Mouse (Mus musculus) urinary bladder, postnatal 14 days (tissue): ENCODE results near the gene Kremen1.
A peak's percentile ranks its signal among the peaks of the same experiment; 100 is the strongest.

Source experiments
- DNase-seq: peaks from one replicate; pipeline ENCODE4 v3.0.0; 2021; ENCODE audit warnings: low spot score

Gene Kremen1

DNA sequence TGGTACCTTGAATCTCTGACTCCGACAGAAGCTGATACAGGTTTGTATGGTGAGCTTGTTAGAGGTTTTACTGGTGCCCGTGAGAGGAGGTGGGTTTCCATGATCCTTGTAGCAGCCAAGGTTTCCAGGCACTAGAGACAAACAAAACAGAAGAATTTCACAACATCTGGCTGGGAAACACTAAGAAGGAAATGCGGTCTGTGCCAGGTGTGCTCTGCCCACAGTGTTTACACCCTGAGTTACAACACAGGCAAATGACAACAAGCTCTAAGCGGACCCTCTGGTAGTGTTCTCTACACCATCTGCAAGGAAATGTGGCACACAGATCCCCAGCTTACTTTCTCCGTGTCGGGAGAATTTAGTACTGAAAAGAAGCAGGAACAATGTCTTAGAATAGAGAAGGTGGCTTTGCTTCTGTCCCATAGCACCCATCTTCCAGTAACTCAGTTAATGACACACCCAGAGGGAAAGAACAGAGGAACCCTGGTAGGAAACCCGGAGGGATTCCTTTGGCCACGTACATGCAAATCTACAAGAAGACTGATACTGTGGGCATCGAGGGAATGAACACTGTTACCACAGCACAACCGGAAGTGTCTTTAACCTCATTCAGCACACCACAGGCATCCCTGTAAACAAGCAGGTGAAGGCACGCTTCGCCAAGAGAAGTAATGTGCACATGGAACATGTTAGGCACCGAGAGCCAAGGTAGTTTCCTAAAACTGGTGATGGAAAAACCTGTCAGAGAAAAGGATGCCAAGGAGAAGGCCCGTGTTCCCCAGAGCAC lies 45.8 kb downstream of the Kremen1 start:
- no peak for DNase-seq

DNA sequence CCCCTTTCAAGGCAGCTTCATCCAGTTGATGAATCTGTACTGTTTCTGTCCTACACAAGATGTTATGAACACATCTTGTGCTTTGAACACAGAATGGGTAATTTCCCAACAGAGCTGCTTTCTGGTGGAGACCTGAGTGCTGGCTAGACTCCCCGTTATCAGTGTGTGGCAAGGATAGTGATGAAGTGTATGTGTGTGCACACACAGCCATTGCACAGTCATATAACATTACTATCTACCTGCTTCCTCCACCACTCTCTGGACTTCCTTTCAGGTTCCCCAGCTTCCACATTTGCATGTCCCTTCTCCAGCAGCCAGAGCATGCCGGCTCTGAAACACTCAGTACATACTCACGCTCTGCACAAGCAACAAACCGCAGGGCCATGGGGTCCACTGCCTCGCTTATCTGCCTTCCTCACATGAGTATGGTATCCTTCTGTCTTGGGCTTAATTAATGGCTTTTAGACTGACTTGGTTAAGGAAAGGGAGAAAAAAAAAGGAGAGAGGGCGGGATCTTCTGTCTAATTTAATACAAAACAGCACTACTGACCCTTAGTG lies 46.8 kb downstream of the Kremen1 start:
- no peak for DNase-seq

DNA sequence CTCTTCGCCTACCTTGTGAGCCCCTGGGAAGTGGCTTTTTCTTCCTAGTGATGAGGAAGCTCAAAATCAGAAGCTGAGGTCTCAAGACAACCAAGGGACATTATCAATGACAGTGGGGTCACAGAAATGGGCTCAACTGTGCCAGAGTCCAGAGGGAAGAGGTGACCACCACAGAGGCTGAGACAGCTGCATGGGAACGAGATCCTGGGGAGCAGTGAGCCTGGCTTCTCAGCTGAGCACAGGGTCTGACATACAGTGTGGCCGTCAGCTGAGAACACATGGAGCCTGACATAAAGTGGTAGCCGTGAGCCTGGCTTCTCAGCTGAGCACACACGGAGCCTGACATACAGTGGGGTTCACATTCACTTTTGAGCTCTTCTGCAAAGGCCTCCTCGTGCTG lies 58.3 kb downstream of the Kremen1 start:
- no peak for DNase-seq

DNA sequence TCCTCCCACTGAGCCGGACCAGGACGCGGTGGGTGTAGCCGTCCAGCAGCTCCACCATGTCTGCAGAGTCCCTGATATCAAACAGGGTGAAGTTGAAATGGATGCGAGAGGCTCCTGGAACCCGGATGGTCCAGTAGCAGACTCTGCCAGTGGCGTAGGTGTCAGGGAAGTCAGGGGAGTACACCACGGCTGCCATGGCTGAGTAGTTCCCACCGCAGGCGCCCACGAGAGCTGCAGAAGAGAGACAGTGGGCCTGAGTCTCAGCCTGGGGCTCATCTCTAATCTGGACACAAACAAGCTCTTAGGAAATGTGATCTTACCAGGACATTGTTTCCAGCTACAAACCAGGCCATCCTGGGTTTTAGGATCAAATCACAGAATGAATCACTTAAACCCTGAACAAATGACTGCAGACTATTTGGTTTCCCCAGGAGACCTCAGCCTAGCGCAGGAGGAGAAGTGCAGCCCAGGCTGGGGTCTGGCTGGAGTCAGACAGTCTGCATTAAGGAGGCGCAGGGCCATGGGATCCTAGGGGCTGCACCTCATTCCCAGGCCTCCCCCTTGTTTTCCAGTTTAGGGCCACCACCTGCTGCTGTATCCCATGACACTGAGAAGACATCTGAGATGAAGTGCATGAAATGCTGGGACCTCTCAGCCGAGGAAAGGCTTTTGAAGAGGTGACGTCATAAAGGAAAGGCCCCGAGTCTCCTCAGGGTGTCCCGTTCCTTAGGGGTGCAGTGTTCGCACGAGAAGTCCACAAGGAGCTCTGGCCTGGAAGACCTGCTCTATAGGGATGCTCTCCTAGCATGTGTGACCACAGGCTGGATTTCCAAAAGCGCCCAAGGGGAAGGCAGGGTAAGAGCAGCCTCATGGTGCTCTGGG lies 59.3 kb downstream of the Kremen1 start:
- DNase-seq, result no peak

DNA sequence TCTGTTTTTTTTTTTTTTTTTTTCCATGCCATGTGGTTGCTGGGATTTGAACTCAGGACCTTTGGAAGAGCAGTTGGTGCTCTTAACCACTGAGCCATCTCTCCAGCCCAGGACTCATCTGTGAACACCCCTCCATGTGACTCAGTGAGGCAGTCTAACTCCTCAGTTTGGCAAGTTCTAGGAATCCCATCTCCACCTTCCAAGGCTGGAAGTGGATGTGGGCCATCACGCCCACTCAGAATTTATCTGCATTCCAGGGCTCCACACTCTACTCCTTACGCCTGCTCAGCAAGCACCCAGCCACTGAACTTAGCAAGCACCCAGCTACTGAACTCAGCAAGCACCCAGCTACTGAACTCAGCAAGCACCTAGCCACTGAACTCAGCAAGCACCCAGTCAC lies 61.5 kb downstream of the Kremen1 start:
- no peak for DNase-seq

DNA sequence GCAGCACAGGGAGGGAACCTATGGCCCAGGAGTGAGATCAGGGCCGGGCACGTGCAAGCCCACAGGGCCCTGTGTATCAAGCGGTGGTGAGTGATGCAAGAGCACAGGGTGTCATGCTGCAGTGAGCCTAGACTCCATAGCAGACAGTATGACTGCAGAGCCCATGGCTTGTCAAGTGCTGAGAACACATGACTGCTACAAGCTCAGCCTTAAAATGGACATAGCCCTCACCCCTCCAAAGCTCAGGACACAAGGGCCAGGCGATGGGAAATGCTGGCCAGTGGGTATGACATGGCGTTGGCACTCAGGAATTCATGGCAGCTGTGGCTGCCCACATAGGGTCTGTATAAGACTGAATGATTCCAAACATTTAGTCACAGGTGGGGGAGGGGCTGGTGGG lies 64.3 kb downstream of the Kremen1 start:
- DNase-seq, result no peak

DNA sequence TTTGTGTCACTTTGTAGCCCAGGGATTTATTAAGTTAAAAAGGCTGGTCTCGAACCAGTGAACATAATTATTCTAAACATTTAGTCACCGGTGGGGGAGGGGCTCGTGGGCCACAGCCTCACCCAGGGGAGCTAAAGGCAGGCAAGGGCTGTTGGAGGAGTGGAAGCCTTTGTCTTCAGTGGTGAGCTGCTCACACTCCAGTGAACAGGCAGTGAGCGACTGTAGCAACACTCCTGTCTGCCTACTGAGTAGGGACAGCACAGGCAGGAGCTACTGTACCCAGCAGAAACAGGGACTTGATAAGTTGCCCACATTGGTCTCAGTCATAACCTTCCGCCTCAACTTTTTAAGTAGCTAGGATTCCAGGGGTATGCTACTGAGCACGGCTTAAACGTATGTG lies 64.8 kb downstream of the Kremen1 start:
- no peak for DNase-seq

DNA sequence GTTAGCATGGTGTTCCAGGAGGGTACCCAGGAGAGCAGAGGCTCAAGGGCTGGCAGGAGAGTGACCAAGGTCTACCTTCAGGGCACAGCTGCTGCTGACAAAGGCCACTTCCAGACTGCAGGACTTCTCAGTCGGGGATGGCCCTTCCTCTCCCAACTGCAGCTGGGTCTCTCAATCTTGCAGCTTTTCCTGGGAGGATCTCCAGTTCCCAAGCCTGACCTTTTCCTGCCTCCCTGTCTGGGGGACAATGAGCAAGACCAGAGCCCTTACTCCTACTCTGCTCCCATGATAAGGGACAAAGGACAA lies 67.8 kb downstream of the Kremen1 start:
- DNase-seq, result no peak

DNA sequence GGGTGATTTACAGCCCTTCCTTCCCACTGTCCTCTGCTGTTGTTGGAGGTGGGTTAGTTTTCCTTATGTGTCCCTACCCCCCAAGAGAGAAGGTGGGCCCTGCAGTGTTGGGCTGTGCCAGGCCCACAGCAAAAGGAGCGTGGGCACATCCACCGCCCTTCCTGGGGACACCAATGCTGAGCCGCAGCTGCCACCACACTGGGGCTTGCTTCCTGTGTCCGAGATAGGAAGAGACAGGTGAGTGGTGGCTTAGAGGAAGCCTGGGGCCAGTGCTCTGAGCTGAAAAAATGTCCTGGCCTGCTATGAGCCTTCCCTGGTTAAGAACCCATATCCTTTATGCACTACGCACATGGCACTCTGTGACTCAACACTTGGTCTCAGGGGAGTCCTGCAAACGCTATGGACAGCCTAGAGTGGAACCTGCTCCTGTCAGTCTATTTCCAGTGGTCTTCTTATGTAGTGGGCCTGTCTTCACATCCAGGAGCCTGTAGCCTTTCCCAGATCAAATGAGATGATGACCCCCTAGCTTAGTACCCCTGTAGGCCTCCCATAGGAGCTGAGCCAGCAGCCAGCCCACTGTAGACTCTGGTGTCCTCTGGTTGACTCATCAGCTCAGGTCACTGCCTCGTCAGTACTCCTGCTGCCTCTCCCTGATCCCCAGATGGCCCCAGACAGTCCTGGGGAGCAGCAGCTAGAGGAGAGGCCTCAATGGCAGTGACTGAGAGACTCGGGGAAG lies 68.3 kb downstream of the Kremen1 start:
- no peak for DNase-seq

DNA sequence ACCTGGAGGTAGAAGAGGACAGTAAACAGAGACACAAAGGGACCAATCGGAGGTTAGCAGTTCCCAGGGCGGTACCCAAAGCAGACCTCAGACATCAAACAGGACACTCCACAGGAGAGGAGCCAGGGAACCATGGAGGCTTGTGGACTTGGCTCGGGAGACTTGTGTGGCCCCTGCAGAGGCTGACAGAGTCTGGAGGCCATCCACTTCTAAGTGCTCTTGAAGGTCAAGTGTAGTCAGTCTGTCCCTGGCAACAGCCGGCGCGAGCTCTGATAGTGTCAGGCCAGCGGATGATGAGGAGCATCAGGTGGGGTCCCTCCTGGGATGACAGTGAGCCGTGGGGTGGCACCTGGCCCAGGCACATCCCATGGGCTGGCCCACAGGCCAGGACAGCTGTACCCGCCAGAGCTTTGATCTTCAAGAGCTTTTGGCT lies 69.3 kb downstream of the Kremen1 start:
- DNase-seq, result no peak

DNA sequence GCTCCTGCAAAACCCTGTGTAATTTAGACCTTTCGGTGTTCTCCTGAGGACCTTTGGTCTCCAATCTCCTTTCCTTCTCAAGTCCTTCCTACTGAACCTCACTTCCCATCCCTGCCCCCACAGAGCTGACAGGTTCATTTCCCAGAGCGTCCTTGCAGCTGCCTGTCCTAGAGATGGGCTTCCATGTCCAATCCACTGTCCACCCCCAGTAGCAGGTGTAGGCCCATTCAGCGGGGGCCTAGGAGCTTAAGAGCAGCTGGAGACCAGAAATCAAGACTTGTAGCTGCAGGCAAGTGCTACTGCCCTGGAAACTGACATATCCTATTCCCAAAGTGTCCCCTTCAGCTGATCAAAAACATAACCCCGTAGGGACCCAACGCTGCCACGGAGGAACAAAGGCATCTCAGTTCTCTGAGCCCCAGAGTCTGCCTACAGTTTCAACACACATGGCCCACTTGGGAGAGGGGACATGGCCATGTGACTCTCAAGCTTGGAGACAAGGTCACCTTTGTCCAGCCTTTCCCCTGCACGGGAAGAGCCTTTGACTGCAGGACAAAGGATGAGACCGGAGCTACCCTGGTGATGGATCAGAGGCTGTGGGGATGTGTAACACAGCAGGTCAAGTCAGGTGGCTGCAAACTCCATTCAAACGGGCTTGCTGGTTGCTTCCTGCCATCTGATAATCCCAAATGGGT lies 72.0 kb downstream of the Kremen1 start:
- no peak for DNase-seq

DNA sequence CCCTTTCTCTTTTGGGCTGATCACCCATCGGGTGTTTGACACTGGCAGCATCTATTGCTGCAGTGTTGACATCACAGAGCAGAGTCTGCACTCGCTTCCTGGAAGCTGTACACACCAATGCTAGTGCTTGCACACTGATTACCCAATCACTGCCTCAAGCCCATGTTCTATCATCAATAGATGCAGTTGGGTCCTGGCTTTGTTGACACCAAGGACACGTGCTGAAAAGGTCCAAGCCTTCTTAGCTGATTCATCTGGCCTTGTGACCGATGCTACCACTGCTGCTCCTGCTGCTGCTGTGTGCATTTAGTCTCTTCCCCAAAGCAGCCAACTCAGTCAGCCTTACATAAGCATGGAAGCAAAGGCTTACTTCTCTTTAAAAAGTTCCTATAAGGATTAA lies 73.2 kb downstream of the Kremen1 start:
- no peak for DNase-seq

DNA sequence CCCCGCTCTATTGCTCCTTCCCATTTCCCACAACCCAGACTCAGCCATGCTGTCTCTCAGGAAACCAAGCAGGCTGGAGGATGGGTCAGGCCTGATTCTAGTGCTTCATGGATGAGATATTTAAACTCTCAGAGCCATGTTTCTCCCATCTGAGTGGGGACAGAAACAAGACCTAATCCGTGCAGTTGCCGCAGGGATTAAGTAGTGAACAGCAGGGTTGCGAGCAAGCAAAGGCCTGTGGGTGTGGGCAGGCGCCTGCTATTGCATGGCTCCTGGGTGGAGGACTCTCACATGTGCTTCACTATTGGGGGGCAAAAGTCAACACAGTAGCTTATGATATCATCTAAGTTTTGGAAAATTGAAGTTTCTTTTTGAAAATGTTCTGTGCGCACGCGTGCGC lies 76.5 kb downstream of the Kremen1 start:
- DNase-seq, result no peak

DNA sequence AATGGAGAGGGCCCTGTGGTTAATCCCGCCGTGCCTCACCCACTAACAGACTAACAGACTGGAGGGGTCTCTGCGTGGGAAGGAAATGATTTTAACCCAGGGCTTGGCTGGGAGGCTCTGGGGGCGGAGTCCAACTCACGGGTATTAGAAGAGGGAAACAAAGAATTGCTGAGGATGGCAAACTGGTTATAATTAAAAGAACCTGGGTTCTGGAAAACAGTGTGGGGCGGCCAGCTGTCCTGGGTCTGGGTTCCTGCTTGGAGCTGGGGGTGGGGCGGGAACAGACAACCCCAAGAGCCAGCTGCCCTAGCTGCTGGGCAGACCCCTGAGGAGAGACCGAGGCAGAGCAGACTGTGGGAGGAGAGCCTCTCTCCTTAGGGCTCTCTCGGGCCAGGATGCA lies 77.1 kb downstream of the Kremen1 start:
- no peak for DNase-seq

DNA sequence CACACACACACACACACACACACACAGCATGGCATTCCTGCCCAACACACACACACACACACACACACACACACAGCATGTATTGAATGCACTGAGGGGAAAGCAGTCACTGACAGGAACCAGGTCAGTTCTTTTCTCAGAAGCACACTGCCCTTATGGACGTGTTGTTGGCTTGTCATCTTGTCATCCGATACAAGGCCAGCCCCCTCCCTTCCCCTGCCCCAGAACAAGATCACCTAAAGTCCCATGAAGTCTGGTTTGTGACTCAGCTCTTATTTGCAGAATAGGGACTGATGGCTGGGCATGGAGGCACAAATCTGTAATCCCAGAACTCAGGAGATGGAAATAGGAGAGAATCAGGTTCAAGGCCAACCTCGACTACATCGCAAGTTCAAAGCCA lies 78.5 kb downstream of the Kremen1 start:
- DNase-seq, result no peak

DNA sequence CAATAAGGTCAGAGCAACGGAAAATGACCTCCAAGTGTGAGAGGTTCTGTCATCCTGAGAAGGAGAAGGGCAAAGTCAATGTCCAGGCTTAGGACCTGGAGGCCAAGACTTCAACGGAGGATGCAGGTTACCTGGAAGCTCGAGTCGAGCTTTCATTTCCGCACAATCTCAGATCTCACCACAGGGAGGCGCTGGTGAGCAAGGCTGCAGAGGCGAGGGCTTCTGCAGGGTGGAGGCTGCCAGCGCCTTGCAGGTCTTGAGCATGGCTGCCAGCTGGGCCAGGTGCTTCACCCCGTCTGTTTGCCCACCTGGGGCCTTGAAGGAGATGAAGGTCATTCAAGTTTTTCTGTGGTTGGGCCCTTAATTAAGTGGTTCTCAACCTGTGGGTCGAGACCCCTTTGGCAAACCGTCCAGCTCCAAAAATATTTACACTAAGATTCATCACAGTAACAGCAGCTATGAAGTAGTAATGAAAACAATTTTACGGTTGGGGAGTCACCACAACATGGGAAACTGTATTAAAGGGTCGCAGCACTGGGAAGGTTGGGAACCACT lies 79.4 kb downstream of the Kremen1 start:
- DNase-seq, result peak; percentile 90

DNA sequence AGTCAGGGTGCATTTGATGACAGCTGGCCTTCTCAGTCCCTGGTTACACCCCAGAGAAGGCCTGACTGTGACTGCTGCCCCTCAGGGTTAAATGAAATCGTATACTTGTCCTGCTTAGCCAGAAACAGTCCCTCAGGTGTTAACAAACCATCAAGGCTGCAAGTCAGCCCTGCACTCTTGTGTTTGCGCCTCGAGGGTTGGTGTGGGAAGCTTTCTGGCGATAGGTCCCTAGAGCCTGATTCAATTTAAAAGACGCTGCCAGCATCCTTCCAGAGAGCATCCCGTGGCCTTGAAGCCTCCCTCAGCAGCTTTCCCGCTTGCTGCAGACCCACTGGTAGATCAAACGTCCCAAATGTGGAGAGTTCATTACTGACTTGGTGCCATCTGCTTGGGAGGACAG lies 82.0 kb downstream of the Kremen1 start:
- no peak for DNase-seq

DNA sequence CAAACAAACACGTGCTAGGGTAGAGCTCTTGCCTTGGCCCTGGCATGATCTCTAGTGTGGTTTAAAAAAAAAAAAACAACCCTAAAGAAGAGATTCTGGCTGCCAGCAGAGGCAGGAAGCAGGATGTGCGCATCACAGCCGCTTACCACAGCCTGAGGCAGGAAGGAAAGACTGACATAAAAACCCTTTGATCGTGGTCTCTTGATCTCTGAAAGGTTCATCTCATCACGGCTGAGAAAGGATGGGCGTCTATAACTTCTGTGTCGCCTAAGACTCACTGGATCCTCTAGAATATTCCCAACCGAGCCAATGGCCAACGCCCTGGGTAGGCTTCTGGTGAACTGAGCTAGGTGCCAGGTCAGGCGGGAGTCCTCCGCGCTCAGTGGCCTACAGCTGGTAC lies 84.2 kb downstream of the Kremen1 start:
- no peak for DNase-seq

DNA sequence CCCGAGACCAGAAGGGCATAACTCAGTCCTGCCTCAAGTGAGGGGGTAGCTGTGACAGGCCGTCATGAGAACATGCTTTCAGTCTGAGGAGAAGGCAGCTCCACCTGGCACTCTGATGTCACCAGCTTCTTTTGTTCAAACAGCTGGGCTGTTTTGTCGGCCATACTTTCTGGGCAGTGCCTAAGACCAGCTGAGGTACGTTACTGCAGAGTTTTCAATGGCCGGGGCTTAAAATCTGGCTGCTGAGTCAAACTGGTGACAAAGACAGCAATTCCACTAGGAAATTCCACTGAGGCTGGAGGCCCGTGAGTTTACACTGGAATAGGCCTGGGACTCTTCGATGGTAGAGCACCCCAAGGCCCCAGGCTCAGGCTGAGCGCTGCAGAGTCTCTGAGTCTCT lies 84.7 kb downstream of the Kremen1 start:
- no peak for DNase-seq

DNA sequence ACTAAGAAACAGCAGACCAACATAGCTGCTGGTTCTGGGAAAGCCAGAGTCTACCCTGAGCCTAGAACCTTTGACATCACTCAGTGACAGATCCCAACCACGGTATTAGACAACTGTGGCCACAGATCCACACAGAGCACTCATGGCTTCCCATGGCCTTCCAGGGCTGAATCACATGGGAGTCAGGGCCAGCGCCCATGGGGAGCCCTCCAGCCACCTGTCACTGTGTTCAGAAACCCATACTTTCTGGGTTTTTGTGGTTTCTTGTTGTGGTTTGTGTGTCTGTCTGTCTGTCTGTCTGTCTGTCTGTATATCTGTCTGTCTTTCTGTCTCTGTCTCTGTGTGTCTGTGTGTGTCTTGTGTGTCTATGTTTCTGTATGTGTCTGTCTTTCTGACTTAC lies 85.5 kb downstream of the Kremen1 start:
- no peak for DNase-seq

DNA sequence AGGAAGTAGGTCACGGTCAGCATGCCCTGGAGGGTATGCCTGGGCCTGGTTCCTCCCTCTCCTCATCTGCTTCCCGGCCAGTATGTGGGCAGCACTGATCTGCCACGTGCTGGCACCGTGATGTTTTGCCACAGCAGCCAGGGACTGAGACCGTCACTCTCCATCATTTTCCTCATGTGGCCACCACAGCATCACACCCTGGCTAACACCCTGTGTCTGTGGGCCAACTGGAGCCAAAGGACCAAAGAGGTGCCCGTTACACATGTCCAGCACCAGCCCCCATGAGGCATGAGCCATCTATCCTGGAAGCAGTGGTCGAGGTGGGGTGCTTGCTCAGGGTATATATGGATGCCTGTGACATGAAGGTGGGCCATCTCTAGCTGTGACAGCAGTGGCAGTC lies 86.2 kb downstream of the Kremen1 start:
- DNase-seq, result no peak

DNA sequence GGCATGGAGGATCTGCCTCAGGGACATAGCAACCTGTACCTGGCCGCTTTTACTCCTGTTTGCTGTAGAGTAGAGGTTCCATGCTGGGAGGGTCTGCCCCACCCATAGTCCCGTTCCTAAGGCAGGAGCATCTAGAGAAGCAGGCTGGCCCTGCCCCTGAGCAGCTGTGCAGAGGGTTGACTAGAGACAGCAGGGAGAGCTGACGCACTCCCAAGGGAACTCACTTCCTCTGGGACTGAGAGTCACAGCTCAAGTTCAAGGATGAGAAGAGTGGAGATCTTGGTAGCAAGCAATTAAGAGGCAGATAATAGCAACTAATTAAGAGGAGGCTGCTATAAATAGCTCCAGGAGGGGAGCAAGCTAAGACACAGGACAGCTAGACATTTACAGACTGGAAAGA lies 88.5 kb downstream of the Kremen1 start:
- no peak for DNase-seq
